Mouse (Mus musculus): Measurements from ENCODE around the gene Ly6g5c. TPM values are rescaled to one million over a fixed set of nuclear protein-coding genes. Genes with fewer than 3 reads are reported as not detected.

Ly6g5c gene
- total and polyA plus RNA-seq, 2 experiments from 2014 or later: not detected

- H3K27ac ChIP-seq (ENCODE audit: low read depth, low read length): no peak overlapping the region
- TF ChIP-seq CTCF (IDR thresholded peaks at IDR 0.05): no peak
- H3K9ac ChIP-seq (replicated peaks; ENCODE audit: low read length, poor library complexity, severe bottlenecking): no peak overlapping the region; the same call in 1 of the 2 replicates
- H3K36me3 ChIP-seq (ENCODE audit: insufficient read depth, low read length): peaks cover 83% of the 10 kb centered on the region
- 87% methylated on average over 5 of the region's 5 CpGs for WGBS
- no peak for ATAC-seq (ENCODE audit: low FRiP score)
- no peaks in the 10 kb centered on the region for H3K27me3 ChIP-seq (ENCODE audit: insufficient read depth, low read length)
- H3K9me3 ChIP-seq (ENCODE audit: low read length): no peaks in the 10 kb centered on the region
- no peak for DNase-seq (ENCODE audit: low spot score)
- no peak overlapping the region for H3K4me2 ChIP-seq (ENCODE audit: low read depth, low read length, poor library complexity, severe bottlenecking)
- H3K4me3 ChIP-seq (ENCODE audit: low read depth, low read length): no peak overlapping the region
- no peaks in the 10 kb centered on the region for H3K4me1 ChIP-seq (ENCODE audit: insufficient read depth, low read length)
These were observed 38.1 kb downstream of the Ly6g5c start for GRCm38 (mm10) chr17:35146139-35146538.

GRCm38 (mm10) chr17:35147348-35147747, 39.3 kb downstream of the Ly6g5c start:
- no peak overlapping the region for H3K27ac ChIP-seq (ENCODE audit: low read depth, low read length)
- no peaks in the 10 kb centered on the region for H3K27me3 ChIP-seq (ENCODE audit: insufficient read depth, low read length)
- H3K36me3 ChIP-seq (ENCODE audit: insufficient read depth, low read length): peaks cover 81% of the 10 kb centered on the region
- no peak overlapping the region for H3K4me3 ChIP-seq (ENCODE audit: low read depth, low read length)
- no peaks in the 10 kb centered on the region for H3K4me1 ChIP-seq (ENCODE audit: insufficient read depth, low read length)
- ATAC-seq (ENCODE audit: low FRiP score) (no peak), DNase-seq (ENCODE audit: low spot score) (no peak)
- no peak overlapping the region for H3K9ac ChIP-seq (replicated peaks; ENCODE audit: low read length, poor library complexity, severe bottlenecking)
- WGBS: 56% methylated on average over 3 of the region's 3 CpGs
- H3K9me3 ChIP-seq (ENCODE audit: low read length): no peaks in the 10 kb centered on the region
- no peak overlapping the region for H3K4me2 ChIP-seq (ENCODE audit: low read depth, low read length, poor library complexity, severe bottlenecking)
- TF ChIP-seq CTCF (IDR thresholded peaks at IDR 0.05): no peak

GRCm38 (mm10) chr17:35147922-35148639, 40.0 kb downstream of the Ly6g5c start:
- no peak for DNase-seq (ENCODE audit: low spot score)
- Histone ChIP-seq H3K36me3 (ENCODE audit: insufficient read depth, low read length) (peaks cover 81% of the 10 kb centered on the region), H3K27ac (ENCODE audit: low read depth, low read length) (no peak overlapping the region; the same call in 1 of the 2 replicates), H3K4me3 (ENCODE audit: low read depth, low read length) (no peak overlapping the region), H3K4me2 (ENCODE audit: low read depth, low read length, poor library complexity, severe bottlenecking) (no peak overlapping the region), H3K27me3 (ENCODE audit: insufficient read depth, low read length) (no peaks in the 10 kb centered on the region), H3K9ac (replicated peaks; ENCODE audit: low read length, poor library complexity, severe bottlenecking) (no peak overlapping the region), H3K4me1 (ENCODE audit: insufficient read depth, low read length) (no peaks in the 10 kb centered on the region), H3K9me3 (ENCODE audit: low read length) (no peaks in the 10 kb centered on the region)
- WGBS: 61% methylated on average over 5 of the region's 5 CpGs
- ATAC-seq (ENCODE audit: low FRiP score): no peak
- TF ChIP-seq CTCF (IDR thresholded peaks at IDR 0.05): no peak

GRCm38 (mm10) chr17:35152121-35152520, 44.0 kb downstream of the Ly6g5c start:
- Histone ChIP-seq H3K9me3 (ENCODE audit: low read length) (no peaks in the 10 kb centered on the region), H3K9ac (replicated peaks; ENCODE audit: low read length, poor library complexity, severe bottlenecking) (no peak overlapping the region), H3K36me3 (ENCODE audit: insufficient read depth, low read length) (peaks cover 80% of the 10 kb centered on the region), H3K4me2 (ENCODE audit: low read depth, low read length, poor library complexity, severe bottlenecking) (no peak overlapping the region), H3K4me1 (ENCODE audit: insufficient read depth, low read length) (no peaks in the 10 kb centered on the region), H3K27ac (ENCODE audit: low read depth, low read length) (no peak overlapping the region), H3K27me3 (ENCODE audit: insufficient read depth, low read length) (no peaks in the 10 kb centered on the region), H3K4me3 (ENCODE audit: low read depth, low read length) (no peak overlapping the region)
- 95% methylated on average over 4 of the region's 4 CpGs for WGBS
- no peak for DNase-seq (ENCODE audit: low spot score)
- no peak for TF ChIP-seq CTCF (IDR thresholded peaks at IDR 0.05)
- ATAC-seq (ENCODE audit: low FRiP score): no peak

GRCm38 (mm10) chr17:35153077-35153476, 45.0 kb downstream of the Ly6g5c start:
- Histone ChIP-seq H3K36me3 (ENCODE audit: insufficient read depth, low read length) (peaks cover 85% of the 10 kb centered on the region), H3K4me2 (ENCODE audit: low read depth, low read length, poor library complexity, severe bottlenecking) (no peak overlapping the region), H3K4me3 (ENCODE audit: low read depth, low read length) (no peak overlapping the region), H3K4me1 (ENCODE audit: insufficient read depth, low read length) (no peaks in the 10 kb centered on the region), H3K9me3 (ENCODE audit: low read length) (no peaks in the 10 kb centered on the region), H3K27me3 (ENCODE audit: insufficient read depth, low read length) (no peaks in the 10 kb centered on the region), H3K9ac (replicated peaks; ENCODE audit: low read length, poor library complexity, severe bottlenecking) (no peak overlapping the region), H3K27ac (ENCODE audit: low read depth, low read length) (no peak overlapping the region)
- ATAC-seq (ENCODE audit: low FRiP score) (no peak), DNase-seq (ENCODE audit: low spot score) (no peak)
- no peak for TF ChIP-seq CTCF (IDR thresholded peaks at IDR 0.05)
- WGBS: 87% methylated on average over 9 of the region's 9 CpGs

- Histone ChIP-seq H3K36me3 (ENCODE audit: insufficient read depth, low read length) (peaks cover 93% of the 10 kb centered on the region), H3K4me1 (ENCODE audit: insufficient read depth, low read length) (no peaks in the 10 kb centered on the region), H3K9me3 (ENCODE audit: low read length) (no peaks in the 10 kb centered on the region), H3K4me2 (ENCODE audit: low read depth, low read length, poor library complexity, severe bottlenecking) (no peak overlapping the region), H3K27ac (ENCODE audit: low read depth, low read length) (no peak overlapping the region), H3K9ac (replicated peaks; ENCODE audit: low read length, poor library complexity, severe bottlenecking) (no peak overlapping the region), H3K27me3 (ENCODE audit: insufficient read depth, low read length) (no peaks in the 10 kb centered on the region), H3K4me3 (ENCODE audit: low read depth, low read length) (no peak overlapping the region)
- 90% methylated on average over 4 of the region's 4 CpGs for WGBS
- DNase-seq (ENCODE audit: low spot score) (no peak), ATAC-seq (ENCODE audit: low FRiP score) (no peak)
- no peak for TF ChIP-seq CTCF (IDR thresholded peaks at IDR 0.05)
These were observed 45.9 kb downstream of the Ly6g5c start for GRCm38 (mm10) chr17:35153931-35154330.

Measured in midbrain, postnatal 0 days (tissue).